Mouse (Mus musculus) megakaryocyte-erythroid progenitor cell, adult 5-6 weeks (primary cell): ENCODE data around the gene Ifnar2. TPM values are rescaled to one million over a fixed set of nuclear protein-coding genes. Genes with fewer than 3 reads are reported as not detected.

Source experiments
- ATAC-seq: replicated peaks from 2 replicates; pipeline ENCODE4 v1.8.0; 2016; ENCODE audit warnings: mild to moderate bottlenecking, inconsistent platforms; ENCODE audit not compliant: severe bottlenecking, poor library complexity, low FRiP score, low TSS enrichment
- total RNA-seq, 2 experiments: library from RNA; stranded (forward) in 1 of 2; stranded (reverse) in 1 of 2; fragments of 200-1000, 215-1000 nt in 1 of 2; fragments of >200 nt in 1 of 2; fragmentation: Nextera tagmentation in 1 of 2; gene quantifications; 2 replicates each; pipeline ENCODE4 v1.2.3; 2014 to 2017

Gene Ifnar2
- total RNA-seq, 2 experiments from 2014 or later = 50.8 to 51.9 TPM

DNA sequence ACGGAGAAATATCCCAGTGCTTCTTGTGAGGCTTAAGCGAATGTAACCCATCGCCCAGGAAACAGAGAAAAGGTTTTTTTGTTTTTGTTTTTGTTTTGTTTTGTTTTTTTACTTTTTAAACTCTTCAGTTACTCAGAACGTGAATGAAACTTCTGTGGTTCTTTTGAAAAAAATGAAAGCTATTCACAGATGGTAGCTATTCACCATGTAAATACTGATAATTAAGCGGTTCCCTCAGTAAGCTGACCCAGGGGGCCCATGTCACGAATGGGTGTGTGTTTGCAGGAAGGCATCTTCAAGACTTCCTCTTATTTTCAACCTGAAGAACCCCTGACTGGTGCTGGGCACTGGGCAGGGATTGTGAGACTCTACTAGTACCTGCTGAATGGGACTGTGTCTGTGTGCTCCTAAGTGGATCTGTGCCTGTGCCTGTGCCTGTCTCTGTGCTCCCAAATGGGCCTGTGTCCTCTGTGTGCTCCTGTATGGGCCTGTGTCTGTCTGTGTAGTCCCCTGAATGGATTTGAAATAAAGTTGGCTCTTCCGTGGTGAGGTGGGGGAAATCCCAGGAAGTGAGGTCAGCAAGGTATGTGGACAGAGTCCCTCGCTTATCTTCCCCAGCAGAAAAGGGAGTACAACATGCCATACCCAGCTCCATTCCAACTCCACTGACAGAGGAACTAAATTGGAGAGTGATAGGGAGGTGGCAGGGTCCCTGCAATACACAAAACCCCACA lies 74.4 kb downstream of the Ifnar2 start:
- peak; percentile 7; the same call in 1 of the 2 replicates for ATAC-seq

DNA sequence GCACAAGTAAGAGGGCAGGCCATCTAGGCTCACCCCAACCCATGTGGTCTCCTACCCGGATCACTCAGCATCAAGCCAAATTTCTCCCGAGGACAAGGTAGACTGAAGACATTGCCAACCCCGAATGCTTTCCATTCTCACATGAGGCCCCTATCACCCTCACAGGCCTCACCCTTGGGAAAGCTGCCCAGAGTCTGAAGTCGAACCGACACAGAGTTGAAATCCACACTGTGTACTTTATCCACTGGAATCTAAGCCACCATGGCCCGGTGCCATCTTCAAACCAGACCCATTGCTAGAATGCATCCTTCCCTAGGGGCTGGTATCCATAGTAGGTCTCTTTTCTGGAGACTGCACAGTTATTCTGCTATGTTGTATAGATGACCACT lies 74.9 kb downstream of the Ifnar2 start:
- ATAC-seq = peak; percentile 46

DNA sequence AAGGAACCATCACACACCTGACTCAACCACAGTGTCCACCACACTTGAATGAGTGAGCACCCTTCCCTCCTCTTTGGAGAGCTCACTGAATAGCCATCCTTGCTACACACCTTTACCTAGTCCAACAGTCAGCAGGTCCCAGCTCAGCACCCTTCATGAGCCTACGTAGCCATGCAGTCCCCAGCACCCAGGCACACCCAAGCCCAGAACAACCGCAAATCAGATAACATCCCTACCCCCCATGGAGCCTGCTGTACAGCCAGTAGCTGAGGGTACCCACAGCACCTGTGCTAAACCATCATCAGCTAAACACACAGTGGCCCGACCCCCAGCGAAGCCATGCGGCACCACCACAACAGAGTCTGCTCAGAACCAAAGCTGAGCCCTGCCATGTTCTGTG lies 75.5 kb downstream of the Ifnar2 start:
- ATAC-seq = peak; percentile 68

DNA sequence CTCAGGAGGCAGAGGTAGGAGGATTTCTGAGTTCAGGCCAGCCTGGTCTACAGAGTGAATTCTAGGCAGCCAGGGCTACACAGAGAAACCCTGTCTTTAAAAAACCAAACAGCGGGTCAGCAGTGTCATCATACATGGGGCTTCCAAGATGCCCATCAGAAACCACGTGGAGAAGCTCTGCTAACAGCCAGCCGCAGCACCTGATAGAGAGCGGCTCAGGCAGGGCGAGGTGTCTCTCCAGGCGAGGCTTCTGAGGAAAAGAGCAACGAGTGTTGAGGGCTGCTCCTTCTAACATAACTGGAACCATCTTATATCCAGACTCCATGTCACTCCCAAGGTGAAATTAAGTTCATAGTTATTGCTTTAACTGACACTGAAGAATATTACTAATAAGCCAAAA lies 76.3 kb downstream of the Ifnar2 start:
- ATAC-seq = 0 out of 2 replicates have a peak, but pooled peaks have one; percentile 27

DNA sequence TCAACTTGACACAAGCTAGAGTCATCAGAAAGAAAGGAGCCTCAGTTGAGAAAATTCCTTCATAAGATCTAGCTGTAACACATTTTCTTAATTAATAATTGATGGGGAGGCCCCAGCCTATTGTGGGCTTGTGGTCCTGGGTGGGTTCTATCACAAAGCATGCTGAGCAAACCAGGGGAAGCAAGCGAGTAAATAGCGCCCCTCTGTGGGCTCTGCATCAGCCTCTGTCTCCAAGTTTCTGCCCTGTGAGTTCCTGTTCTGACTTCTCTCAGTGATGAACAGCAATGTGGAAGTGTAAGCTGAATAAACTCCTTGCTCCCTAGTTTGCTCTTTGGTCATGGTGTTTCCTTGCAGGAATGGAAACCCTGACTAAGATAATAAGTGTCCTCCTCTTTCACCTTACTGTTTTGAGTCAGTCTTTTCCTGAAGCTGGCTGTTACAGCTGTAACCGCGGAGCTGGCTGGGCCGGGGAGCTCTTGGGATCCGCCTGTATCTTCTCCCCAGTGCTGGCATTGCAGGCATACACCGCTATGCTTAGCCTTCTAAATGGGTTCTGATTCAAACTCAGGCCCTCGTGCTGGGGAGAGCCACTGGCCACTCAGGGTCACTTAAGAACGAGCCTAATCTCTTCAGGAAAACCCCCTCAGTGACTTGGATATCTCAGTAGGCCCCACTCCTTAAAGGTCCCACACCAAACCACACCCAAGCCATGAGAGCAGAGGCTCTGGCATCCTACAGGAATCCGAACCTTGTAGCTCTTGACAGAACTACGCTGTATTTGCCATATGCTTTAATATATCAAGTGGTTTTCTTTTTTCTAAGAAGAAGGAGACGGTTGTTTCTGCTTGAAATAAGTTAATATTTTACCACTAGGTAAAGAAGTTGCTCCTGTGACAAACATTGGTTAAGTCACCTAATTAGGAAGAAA lies 77.8 kb downstream of the Ifnar2 start:
- no peak for ATAC-seq

DNA sequence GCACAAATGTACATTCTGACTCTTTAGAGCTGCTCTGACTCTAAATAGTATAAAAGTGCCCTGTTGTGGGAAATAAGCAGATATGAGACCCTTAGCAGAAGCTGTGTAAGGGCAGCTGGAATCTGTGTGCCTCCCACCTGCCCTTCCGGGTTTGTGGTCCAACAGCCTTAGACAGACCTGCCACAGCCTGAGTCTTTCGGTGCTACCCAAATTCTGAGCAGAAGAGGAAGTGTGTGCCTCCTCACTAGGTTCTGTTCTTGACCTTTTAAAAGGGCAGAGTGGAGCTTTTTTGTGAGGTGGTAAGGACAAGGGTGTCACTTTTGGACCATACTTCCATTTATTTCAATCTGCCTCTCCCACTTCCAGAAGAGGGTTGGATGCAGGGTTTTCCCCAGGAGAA lies 79.4 kb downstream of the Ifnar2 start:
- no peak for ATAC-seq

GRCm38 (mm10) chr16:91452363-91452896 lies 79.8 kb downstream of the Ifnar2 start:
- no peak for ATAC-seq

Other genes starting within 250 kb of the Ifnar2 start
- gene Olig2, start 147.3 kb upstream of the Ifnar2 start, total RNA-seq (2014; fragmentation: Nextera tagmentation) = not detected in 2 replicates
- not detected in 2 replicates for gene Olig2, start 147.3 kb upstream of the Ifnar2 start, total RNA-seq (2017)
- not detected in 2 replicates for gene Olig1, start 103.0 kb upstream of the Ifnar2 start, total RNA-seq (2014; fragmentation: Nextera tagmentation)
- not detected in 2 replicates for gene Olig1, start 103.0 kb upstream of the Ifnar2 start, total RNA-seq (2017)
- gene Gm21970, start 18.9 kb downstream of the Ifnar2 start, total RNA-seq (2014; fragmentation: Nextera tagmentation) = 7.6 TPM in 1 of 2 replicates, not detected in the other
- not detected in 2 replicates for gene Gm21970, start 18.9 kb downstream of the Ifnar2 start, total RNA-seq (2017)
- gene Il10rb, start 33.4 kb downstream of the Ifnar2 start, total RNA-seq (2014; fragmentation: Nextera tagmentation) = 17.3 and 20.6 TPM in 2 replicates
- 23.1 and 29.0 TPM in 2 replicates for gene Il10rb, start 33.4 kb downstream of the Ifnar2 start, total RNA-seq (2017)
- gene Ifnar1, start 112.5 kb downstream of the Ifnar2 start, total RNA-seq (2014; fragmentation: Nextera tagmentation) = 16.3 and 19.6 TPM in 2 replicates
- gene Ifnar1, start 112.5 kb downstream of the Ifnar2 start, total RNA-seq (2017) = 22.2 and 22.7 TPM in 2 replicates
- 7.2 and 8.7 TPM in 2 replicates for gene Ifngr2, start 174.3 kb downstream of the Ifnar2 start, total RNA-seq (2014; fragmentation: Nextera tagmentation)
- gene Ifngr2, start 174.3 kb downstream of the Ifnar2 start, total RNA-seq (2017) = 5.4 and 6.7 TPM in 2 replicates
- 2.1 and 5.1 TPM in 2 replicates for gene Tmem50b, start 225.0 kb downstream of the Ifnar2 start, total RNA-seq (2014; fragmentation: Nextera tagmentation)
- gene Tmem50b, start 225.0 kb downstream of the Ifnar2 start, total RNA-seq (2017) = 0.38 and 2.9 TPM in 2 replicates
- gene Dnajc28, start 246.2 kb downstream of the Ifnar2 start, total RNA-seq (2014; fragmentation: Nextera tagmentation) = 2.2 and 2.5 TPM in 2 replicates
- 3.9 and 5.0 TPM in 2 replicates for gene Dnajc28, start 246.2 kb downstream of the Ifnar2 start, total RNA-seq (2017)